Mouse (Mus musculus) testis, adult 2 months (tissue): ENCODE measurements at regions not wholly inside any gene's neighbourhood (a gene's known extent, or its start where the extent isn't known, plus 50 kb on each side); places are given as distances from the start of the nearest gene placed in this dataset.

Experiments
- CTCF ChIP-seq: fragments of 200-500 bp; IDR thresholded peaks from 2 replicates; pipeline ENCODE4 v1.5.1; 2012; ENCODE audit warnings: low read depth, mild to moderate bottlenecking, inconsistent platforms, low read length, moderate library complexity; ENCODE audit not compliant: control insufficient read depth, insufficient read depth, insufficient replicate concordance
- POLR2A ChIP-seq: fragments of 200-500 bp; IDR thresholded peaks from 2 replicates; pipeline ENCODE4 v1.6.1; 2012; ENCODE audit warnings: low read depth, mild to moderate bottlenecking, inconsistent platforms, low read length, moderate library complexity; ENCODE audit not compliant: control insufficient read depth

DNA sequence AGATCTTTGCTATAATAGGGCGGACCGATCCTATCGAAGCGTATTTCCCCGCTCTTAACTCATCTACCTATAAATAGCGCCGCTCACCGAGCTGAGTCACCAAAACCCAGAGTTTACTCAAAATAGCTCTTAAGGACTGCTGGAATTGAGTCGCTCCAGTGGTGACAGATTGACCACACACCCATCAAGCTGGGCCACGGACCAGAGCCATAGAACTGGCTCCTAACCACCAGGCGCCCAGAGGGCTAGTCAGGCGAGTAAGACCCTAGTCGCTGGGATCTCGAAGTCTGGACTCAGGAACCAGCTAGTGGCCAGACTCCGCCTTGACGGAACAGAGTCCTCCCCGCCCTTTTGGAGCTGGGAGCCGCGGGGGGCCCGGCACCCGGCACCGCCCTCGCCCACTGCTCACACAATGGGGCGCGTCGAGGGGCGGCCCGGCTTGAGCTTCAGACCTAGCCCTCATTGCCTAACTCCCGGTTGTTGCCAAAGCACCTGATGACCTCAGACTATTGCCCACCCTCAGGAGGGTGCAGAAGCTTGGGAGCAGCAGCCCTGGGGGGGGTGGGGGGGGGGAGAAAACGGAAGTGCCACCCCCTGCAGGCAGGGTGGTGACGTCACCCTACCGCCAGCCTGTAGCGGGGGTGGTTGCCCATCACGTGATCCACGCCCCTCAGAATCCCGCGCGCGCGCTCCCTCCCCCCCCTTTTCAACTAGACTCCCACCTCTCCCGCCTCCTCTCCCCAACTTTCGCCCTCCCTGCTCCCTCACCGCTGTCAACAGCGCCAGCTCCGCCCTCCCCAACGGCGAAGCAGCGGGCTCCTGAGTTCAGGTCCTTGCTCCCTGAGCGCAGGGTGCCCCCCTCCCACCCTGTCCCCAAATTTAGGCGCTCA, 73.8 kb downstream of the Kcnrg start:
- TF ChIP-seq CTCF (peak; percentile 17; the same call in 1 of the 2 replicates), POLR2A (peak; percentile 63)
